Mouse (Mus musculus) myocyte (in vitro differentiated cells): ENCODE results near the gene Map3k20.
A peak's percentile ranks its signal among the peaks of the same experiment; 100 is the strongest.

Experiments used
- MYOD1 ChIP-seq, 3 experiments: IDR thresholded peaks; one replicate each; pipeline ENCODE4 v1.6.1; 2011; ENCODE audit warnings: control low read depth in 2 of 3, low read depth in 2 of 3, mild to moderate bottlenecking in 2 of 3, moderate library complexity in 1 of 3; ENCODE audit not compliant: insufficient read length in 2 of 3, control insufficient read depth in 1 of 3
- POLR2A ChIP-seq: IDR thresholded peaks from one replicate; pipeline ENCODE4 v1.6.1; 2011; ENCODE audit warnings: low read depth, mild to moderate bottlenecking, control low read depth, moderate library complexity; ENCODE audit not compliant: insufficient read length
- POLR2AphosphoS2 ChIP-seq: IDR thresholded peaks from one replicate; pipeline ENCODE4 v1.6.1; 2011; ENCODE audit warnings: low read depth, control low read depth; ENCODE audit not compliant: insufficient read length

DNA sequence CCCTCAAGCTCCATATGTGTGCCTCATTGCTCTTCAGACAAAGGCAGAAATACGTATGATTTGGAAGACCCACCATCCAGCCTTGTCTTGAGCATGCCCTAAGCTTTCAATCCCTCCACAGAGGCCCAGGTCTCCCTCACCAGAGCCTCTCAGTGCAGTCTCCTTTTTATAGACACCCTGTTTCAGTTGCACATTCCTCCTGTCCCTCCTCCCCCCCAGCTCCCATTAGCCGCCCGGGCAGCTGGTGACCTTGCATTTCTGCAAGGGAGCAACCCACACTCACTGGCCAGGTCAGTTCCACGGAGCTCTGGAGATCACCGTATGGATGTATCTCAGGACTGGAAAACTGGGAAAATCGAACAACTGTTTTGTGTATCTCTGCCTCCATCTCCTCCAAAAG, 105.0 kb downstream of the Map3k20 start:
- peak in 1 of 3 experiments; percentile 25 for TF ChIP-seq MYOD1 (IDR thresholded peaks at IDR 0.05; ENCODE audit: control insufficient read depth in 1 of 3, insufficient read length in 2 of 3, low read depth in 2 of 3)
- TF ChIP-seq POLR2AphosphoS2, result no peak
- no peak for TF ChIP-seq POLR2A
